Comparison of ENCODE assay signal across 16 mouse cellular contexts in the genomic region with DNA sequence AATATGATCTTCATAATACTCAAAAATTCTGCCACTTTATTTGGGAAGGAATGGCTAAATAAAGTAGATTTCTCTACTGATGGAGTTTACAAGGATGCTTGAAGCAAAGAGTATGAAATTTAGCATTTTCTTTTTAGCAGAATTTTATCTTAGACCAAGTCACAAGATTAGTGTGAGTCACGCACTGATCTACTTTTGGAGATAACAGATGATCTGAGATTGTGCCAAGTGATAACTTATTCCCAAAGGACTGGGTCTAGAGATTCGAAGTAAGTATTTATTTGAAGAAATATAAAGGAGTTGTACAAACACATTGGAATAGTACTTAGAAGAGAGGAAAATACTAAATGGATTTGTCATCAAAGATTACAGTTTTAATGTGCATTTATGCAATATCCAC.
DNase-seq lines count a peak whose midpoint lies in the region.
"Had no signal": no experiment of that assay in that cellular context is flagged by ENCODE, and none has a peak within 500 bp of the region (broad histone marks: within the 10 kb centered on the region; RNA-seq: fewer than 3 reads in every experiment).

No protein-coding gene starts in this region.

- DNase-seq in frontal cortex, adult 2 months (ENCODE audit: extremely low spot score in 1 of 2, low spot score in 1 of 2), result peak; percentile 7 to 68
- no peak for DNase-seq in frontal cortex, postnatal 25 days (ENCODE audit: low spot score in 2 of 2)
- peak; percentile 12 for DNase-seq in left cerebral cortex, adult 11 months (ENCODE audit: low spot score)
- DNase-seq in left cerebral cortex, adult 9 months (ENCODE audit: low spot score in 2 of 2), result no peak
- DNase-seq in right cerebral cortex, adult 18-20 months, result peak; percentile 22
- no peak for DNase-seq in right cerebral cortex, postnatal 14 days
- peak; percentile 71 for DNase-seq in telencephalon, adult 2 months (ENCODE audit: low read depth, low spot score)
- DNase-seq in kidney, adult 8-10 months, result no peak
- DNase-seq: adrenal gland, adult 2 months; adrenal gland, postnatal 10 days; adrenal gland, postnatal 25 days; cerebellum, adult 11-12 months; cerebellum, adult 2 months; cerebellum, adult 9-10 months; cerebellum, postnatal 10 days; cerebellum, postnatal 25 days had no signal

Comparison
In these comparisons a context has a peak if more than half of its experiments do, and no peak if none do; other contexts are left out.
1. DNase-seq: peak in frontal cortex, adult 2 months (2 of 2), left cerebral cortex, adult 11 months (single experiment), right cerebral cortex, adult 18-20 months (single experiment) and telencephalon, adult 2 months (single experiment); none in frontal cortex, postnatal 25 days (0 of 2), left cerebral cortex, adult 9 months (0 of 2), right cerebral cortex, postnatal 14 days (single experiment) and kidney, adult 8-10 months (0 of 2).